Mouse (Mus musculus) midbrain, embryonic 14.5 days (tissue): ENCODE measurements around the gene Tet2. TPM values are rescaled to one million over a fixed set of nuclear protein-coding genes. Genes with fewer than 3 reads are reported as not detected.
A peak's percentile ranks its signal among the peaks of the same experiment; 100 is the strongest.
"Not testable (repeated sequence)": the region's sequence is repeated elsewhere in the genome, so short reads cannot be mapped to it uniquely, and the experiment has no call there.

Source experiments
- ATAC-seq: fragments of 200-750 bp; cut with Nextera tagmentation; 2 replicates; pipeline ENCODE4 v1.8.0; 2017; ENCODE audit warnings: moderate number of reproducible peaks, moderate library complexity; ENCODE audit not compliant: low FRiP score, low TSS enrichment
- DNase-seq: peaks from one replicate; pipeline ENCODE4 v3.0.0-alpha.2; 2015
- H3K27ac ChIP-seq: fragments of 300-500 bp; sonication (generic); replicated peaks from 2 replicates; pipeline ENCODE4 v1.5.1; 2014; ENCODE audit warnings: mild to moderate bottlenecking, low read depth, low read length, moderate library complexity
- H3K27me3 ChIP-seq: fragments of 300-500 bp; sonication (generic); 2 replicates; pipeline ENCODE4 v1.6.1; 2014; ENCODE audit warnings: low read length, control low read depth, mixed read lengths; ENCODE audit not compliant: control insufficient read depth, insufficient read depth
- H3K36me3 ChIP-seq: fragments of 300-500 bp; sonication (generic); 2 replicates; pipeline ENCODE4 v1.6.1; 2014; ENCODE audit warnings: low read length, control low read depth; ENCODE audit not compliant: control insufficient read depth, insufficient read depth
- H3K4me1 ChIP-seq: fragments of 300-500 bp; sonication (generic); 2 replicates; pipeline ENCODE4 v1.6.1; 2014; ENCODE audit warnings: mild to moderate bottlenecking, antibody characterized with exemption, low read length, control low read depth; ENCODE audit not compliant: control insufficient read depth, insufficient read depth
- H3K4me2 ChIP-seq: fragments of 300-500 bp; sonication (generic); 2 replicates; pipeline ENCODE4 v1.6.1; 2014; ENCODE audit warnings: mild to moderate bottlenecking, low read length, moderate library complexity
- H3K4me3 ChIP-seq: fragments of 300-500 bp; sonication (generic); replicated peaks from 2 replicates; pipeline ENCODE4 v1.5.1; 2014; ENCODE audit warnings: low read depth, low read length
- H3K9ac ChIP-seq: fragments of 300-500 bp; sonication (generic); replicated peaks from 2 replicates; pipeline ENCODE4 v1.6.1; 2014; ENCODE audit warnings: mild to moderate bottlenecking, low read length, moderate library complexity
- H3K9me3 ChIP-seq: fragments of 300-500 bp; sonication (generic); 2 replicates; pipeline ENCODE4 v1.6.1; 2016; ENCODE audit warnings: low read length, control low read depth, mixed read lengths; ENCODE audit not compliant: control insufficient read depth
- WGBS: fragments of 180-500 bp; shearing (Covaris S2); extraction: QIAGEN DNeasy Blood & Tissue Kit; methylation state at CpG from one replicate; pipeline ENCODE4 v1.1.7; 2014; 5-methylcytosine and 5-hydroxymethylcytosine counted together
- polyA plus RNA-seq: library from polyadenylated mRNA; unstranded; fragments of >200 nt; fragmentation: Nextera tagmentation; extraction: Ambion mirVana; gene quantifications from 2 replicates; pipeline ENCODE4 v1.2.1, GENCODE M21; 2014

The Tet2 gene
- polyA plus RNA-seq, 1 experiment from 2014 or later = 25.6 TPM

DNA sequence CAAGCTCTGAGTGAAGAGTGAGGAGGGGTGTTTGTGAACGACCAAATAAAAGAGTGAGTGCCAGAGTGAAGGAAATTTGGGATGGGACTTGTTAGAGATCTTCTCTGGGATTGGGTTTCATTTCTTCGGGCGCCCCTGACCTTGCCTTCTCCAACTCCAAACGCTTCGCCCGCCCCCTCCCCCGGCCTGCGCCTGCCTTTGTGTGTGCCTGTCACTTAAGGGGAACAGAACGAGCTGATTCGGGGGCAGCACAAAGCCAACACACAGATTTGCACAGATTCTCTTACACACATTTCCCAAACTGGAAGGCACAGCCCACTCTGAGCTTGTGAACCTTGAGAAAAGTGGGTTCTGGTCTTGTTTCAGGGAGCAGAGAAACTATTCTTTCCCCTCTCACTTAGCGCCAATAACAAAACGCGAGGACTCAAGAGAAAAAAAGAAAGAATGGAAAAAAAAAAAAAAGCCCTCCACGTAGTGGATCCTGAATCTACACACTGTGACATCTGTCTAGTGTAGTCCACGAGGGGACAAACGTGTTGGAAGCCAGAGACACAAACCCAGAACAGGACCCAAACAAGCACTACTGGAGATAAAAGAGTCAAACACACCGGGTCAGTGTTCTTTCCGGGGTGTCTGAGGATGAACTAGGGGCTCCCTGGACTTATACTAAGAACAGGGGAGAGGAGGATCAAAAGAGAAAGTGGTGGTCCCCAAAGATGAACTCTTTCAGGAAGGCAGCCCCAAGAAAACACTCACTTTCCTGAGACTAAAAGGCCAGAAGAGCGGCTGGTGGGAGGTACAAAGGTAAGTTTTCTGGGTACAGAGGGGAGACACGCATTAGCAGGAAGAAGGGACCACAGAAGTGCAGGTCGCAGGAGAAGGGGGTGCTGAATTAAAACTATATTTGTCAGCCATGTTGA, 1.6 kb downstream of the Tet2 start:
- H3K4me1 ChIP-seq = peaks cover 15% of the 10 kb centered on the region
- ATAC-seq = no peak
- no peaks in the 10 kb centered on the region for H3K9me3 ChIP-seq
- peak overlapping the region; percentile 88 for H3K4me3 ChIP-seq
- peak overlapping the region; percentile 94 for H3K27ac ChIP-seq
- peaks cover 3% of the 10 kb centered on the region; the same call in 1 of the 2 replicates for H3K36me3 ChIP-seq
- peak overlapping the region; percentile 84 for H3K9ac ChIP-seq
- WGBS = under 1% methylated on average over 21 of the region's 21 CpGs
- no peaks in the 10 kb centered on the region for H3K27me3 ChIP-seq
- H3K4me2 ChIP-seq = peak overlapping the region; percentile 83
- DNase-seq = peak; percentile 78

DNA sequence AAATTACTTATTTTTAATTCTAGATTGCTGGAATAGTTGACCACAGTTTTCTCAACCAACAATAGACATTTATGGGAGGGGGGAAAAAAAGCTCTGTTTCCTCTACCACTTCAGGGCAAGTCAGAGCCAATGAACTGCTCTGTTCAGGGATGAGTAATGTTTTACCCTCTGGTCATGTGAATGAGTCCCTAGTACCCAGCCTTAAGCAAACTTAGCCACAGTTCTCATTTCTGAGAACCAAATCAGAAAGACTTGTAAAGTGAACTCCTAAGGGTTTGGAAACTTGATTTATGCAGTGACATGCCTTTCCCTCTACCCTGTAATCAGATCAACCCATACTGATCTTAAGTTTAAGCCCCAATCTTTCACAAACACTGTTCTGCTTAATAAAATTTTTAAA, 2.9 kb downstream of the Tet2 start:
- Histone ChIP-seq H3K9ac (no peak overlapping the region), H3K27ac (no peak overlapping the region), H3K27me3 (no peaks in the 10 kb centered on the region), H3K9me3 (no peaks in the 10 kb centered on the region), H3K36me3 (peaks cover 3% of the 10 kb centered on the region; the same call in 1 of the 2 replicates), H3K4me1 (peaks cover 15% of the 10 kb centered on the region), H3K4me2 (peak overlapping the region; percentile 83), H3K4me3 (peak overlapping the region; percentile 88; the same call in 1 of the 2 replicates)
- DNase-seq (no peak), ATAC-seq (no peak)

- H3K4me3 ChIP-seq = no peak overlapping the region
- peak overlapping the region; percentile 17; the same call in 1 of the 2 replicates for H3K4me2 ChIP-seq
- no peak for DNase-seq
- no peak overlapping the region for H3K9ac ChIP-seq
- H3K27me3 ChIP-seq = no peaks in the 10 kb centered on the region
- peaks cover 3% of the 10 kb centered on the region; the same call in 1 of the 2 replicates for H3K36me3 ChIP-seq
- H3K4me1 ChIP-seq = peaks cover 15% of the 10 kb centered on the region
- H3K27ac ChIP-seq = no peak overlapping the region
- no peaks in the 10 kb centered on the region for H3K9me3 ChIP-seq
- ATAC-seq = no peak
Observed at GRCm38 (mm10) chr3:133541000-133541399, 3.9 kb downstream of the Tet2 start.

- no peaks in the 10 kb centered on the region for H3K27me3 ChIP-seq
- ATAC-seq (no peak), DNase-seq (no peak)
- 0 out of 2 replicates have a peak overlapping the region, but pooled peaks have one; percentile 9 for H3K27ac ChIP-seq
- WGBS = 83% methylated on average over 4 of the region's 4 CpGs
- H3K36me3 ChIP-seq = peaks cover 3% of the 10 kb centered on the region; the same call in 1 of the 2 replicates
- H3K4me2 ChIP-seq = no peak overlapping the region
- H3K9me3 ChIP-seq = no peaks in the 10 kb centered on the region
- peaks cover 15% of the 10 kb centered on the region for H3K4me1 ChIP-seq
- H3K9ac ChIP-seq = no peak overlapping the region
- H3K4me3 ChIP-seq = no peak overlapping the region
Observed at GRCm38 (mm10) chr3:133539991-133540390, 4.9 kb downstream of the Tet2 start.

DNA sequence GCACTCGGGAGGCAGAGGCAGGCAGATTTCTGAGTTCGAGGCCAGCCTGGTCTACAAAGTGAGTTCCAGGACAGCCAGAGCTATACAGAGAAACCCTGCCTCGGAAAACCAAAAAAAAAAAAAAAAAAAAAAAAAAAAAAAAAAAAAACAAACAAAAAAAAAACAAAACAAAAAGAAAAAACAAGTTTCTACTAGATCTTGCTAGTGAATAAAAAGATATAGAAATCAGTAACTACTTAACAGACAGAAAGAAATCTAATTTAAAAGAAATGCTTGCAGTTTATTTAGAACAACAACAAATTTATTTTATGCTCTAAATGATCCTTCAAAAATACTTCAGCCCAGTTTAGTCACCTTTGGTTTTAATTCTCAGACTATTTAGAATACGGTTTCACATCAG, 6.4 kb downstream of the Tet2 start:
- not testable (repeated sequence) for H3K9ac ChIP-seq, H3K4me2 ChIP-seq, H3K9me3 ChIP-seq, H3K27me3 ChIP-seq, H3K27ac ChIP-seq, DNase-seq, H3K4me3 ChIP-seq, H3K36me3 ChIP-seq, ATAC-seq
- H3K4me1 ChIP-seq = peaks cover 21% of the 10 kb centered on the region
- 92% methylated on average over 3 of the region's 4 CpGs for WGBS

- Histone ChIP-seq H3K4me1 (peaks cover 7% of the 10 kb centered on the region), H3K9ac (no peak overlapping the region), H3K27me3 (no peaks in the 10 kb centered on the region), H3K27ac (no peak overlapping the region), H3K9me3 (no peaks in the 10 kb centered on the region), H3K4me2 (no peak overlapping the region), H3K36me3 (peaks cover 3% of the 10 kb centered on the region; the same call in 1 of the 2 replicates), H3K4me3 (no peak overlapping the region)
- DNase-seq (no peak), ATAC-seq (0 out of 2 replicates have a peak, but pooled peaks have one; percentile 55)
- 85% methylated on average over 6 of the region's 6 CpGs for WGBS
Observed at GRCm38 (mm10) chr3:133535644-133536043, 9.3 kb downstream of the Tet2 start.

DNA sequence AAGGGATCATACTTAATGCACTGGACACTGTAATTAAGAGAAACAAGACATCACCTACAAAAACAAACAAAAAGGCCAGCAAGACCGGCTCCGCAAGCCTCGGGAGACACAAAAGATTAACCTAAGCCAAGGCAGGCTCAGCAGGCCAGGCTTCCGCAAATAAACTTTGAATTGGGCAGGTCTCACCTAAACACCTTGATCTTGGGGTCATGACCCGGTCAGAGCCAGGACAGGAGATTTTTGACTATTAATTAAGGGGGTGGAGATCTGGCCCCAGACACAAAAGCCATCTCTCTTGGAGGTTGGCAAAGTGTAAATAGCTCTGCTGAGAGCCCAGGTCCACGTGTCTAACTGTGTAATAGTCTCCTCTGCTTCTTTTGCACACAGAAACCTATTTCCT, 10.9 kb downstream of the Tet2 start:
- Histone ChIP-seq H3K27me3 (no peaks in the 10 kb centered on the region), H3K27ac (no peak overlapping the region), H3K9me3 (no peaks in the 10 kb centered on the region), H3K4me2 (no peak overlapping the region), H3K4me3 (no peak overlapping the region), H3K36me3 (peaks cover 3% of the 10 kb centered on the region; the same call in 1 of the 2 replicates), H3K4me1 (peaks cover 7% of the 10 kb centered on the region), H3K9ac (no peak overlapping the region)
- ATAC-seq = no peak
- DNase-seq = no peak
- WGBS = 18% methylated on average over 6 of the region's 6 CpGs

DNA sequence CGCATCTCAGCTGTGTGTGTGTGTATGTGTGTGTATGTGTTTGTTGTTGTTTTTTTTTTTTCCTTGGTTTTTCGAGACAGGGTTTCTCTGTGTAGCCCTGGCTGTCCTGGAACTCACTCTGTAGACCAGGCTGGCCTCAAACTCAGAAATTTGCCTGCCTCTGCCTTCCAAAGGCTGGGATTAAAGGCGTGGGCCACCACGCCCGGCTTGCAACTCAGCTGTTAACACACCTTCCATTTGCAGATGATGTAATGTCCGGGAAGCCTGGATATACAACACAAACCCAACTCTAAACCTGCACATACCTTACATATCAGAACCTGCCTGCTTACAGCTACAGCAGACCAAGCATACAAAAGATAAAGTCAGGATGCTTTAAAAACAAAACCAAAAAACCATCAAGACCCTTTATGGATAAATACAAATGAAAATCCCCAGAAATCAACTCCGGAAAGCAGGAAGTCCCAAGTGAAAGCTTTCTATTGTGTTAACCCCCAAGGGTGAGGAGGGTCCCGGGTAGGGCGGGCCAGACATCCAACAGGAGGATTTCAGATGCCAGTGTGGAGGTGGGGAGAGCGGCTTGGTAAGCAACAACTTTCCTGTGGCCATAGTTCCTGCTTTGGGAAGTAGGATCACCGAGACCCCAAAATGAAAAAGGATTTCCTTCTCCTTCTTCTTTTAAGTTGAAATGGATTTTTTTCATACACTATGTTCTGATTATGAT, 11.5 kb downstream of the Tet2 start:
- H3K4me1 ChIP-seq = peaks cover 7% of the 10 kb centered on the region
- H3K9ac ChIP-seq = no peak overlapping the region
- no peak overlapping the region for H3K4me2 ChIP-seq
- no peak for DNase-seq
- no peaks in the 10 kb centered on the region for H3K27me3 ChIP-seq
- no peaks in the 10 kb centered on the region for H3K36me3 ChIP-seq
- ATAC-seq = no peak
- no peaks in the 10 kb centered on the region for H3K9me3 ChIP-seq
- H3K27ac ChIP-seq = 0 out of 2 replicates have a peak overlapping the region, but pooled peaks have one; percentile 26
- no peak overlapping the region for H3K4me3 ChIP-seq
- 57% methylated on average over 11 of the region's 11 CpGs for WGBS
